8 mouse cellular contexts compared by ENCODE assay signal in the genomic region with DNA sequence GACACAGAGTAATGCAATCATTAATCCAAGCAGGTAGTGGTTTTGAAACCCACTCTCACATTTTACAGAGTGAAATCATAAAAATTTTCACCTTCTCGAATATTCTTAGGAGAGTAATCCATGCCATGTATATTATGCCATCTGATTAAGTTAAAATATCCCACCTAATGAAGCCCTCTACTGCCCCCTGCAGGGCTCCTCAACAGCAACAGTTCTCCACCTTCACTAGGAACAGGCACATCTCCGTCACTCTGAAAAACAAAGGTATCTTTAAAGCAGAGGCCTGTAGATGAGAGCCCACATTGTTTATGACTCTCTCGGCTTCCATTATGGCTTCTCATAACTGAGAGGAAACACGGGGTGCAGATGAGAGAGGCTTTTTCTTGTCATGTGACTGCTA.
DNase-seq lines count a peak whose midpoint lies in the region; ATAC-seq and TF ChIP-seq lines count a peak whose summit lies in the region.

No protein-coding gene starts in this region.

- H3K27me3 ChIP-seq in midbrain, embryonic 14.5 days (ENCODE audit: control insufficient read depth, insufficient read depth, low read length): no peaks in the 10 kb centered on the region

- intact Hi-C loops in left cerebral cortex, adult 2 months (cut with DNase I): no loop called here
- intact Hi-C loops in gastrocnemius, postnatal 14 days (cut with DNase I; ENCODE audit: low total_unique reads): no loop called here

- no peak overlapping the region for H3K27ac ChIP-seq in left cerebral cortex, adult 2 months
- H3K27ac ChIP-seq in midbrain, embryonic 14.5 days (replicated peaks; ENCODE audit: low read depth, low read length): no peak overlapping the region

- no peaks in the 10 kb centered on the region for H3K4me1 ChIP-seq in midbrain, embryonic 14.5 days (ENCODE audit: control insufficient read depth, insufficient read depth, low read length)

- TF ChIP-seq CTCF in left cerebral cortex, adult 2 months (IDR thresholded peaks at IDR 0.05): peak; percentile 68

- no peak overlapping the region for H3K4me2 ChIP-seq in midbrain, embryonic 14.5 days (ENCODE audit: low read length)

- no peak overlapping the region for H3K9ac ChIP-seq in midbrain, embryonic 14.5 days (replicated peaks; ENCODE audit: low read length)

- WGBS in midbrain, embryonic 14.5 days: 64% methylated on average over 4 of the region's 4 CpGs

- no peak for ATAC-seq in midbrain, embryonic 14.5 days (ENCODE audit: low FRiP score, low TSS enrichment)
- ATAC-seq in monocyte, adult 5-6 weeks (replicated peaks; ENCODE audit: insufficient number of reproducible peaks, low FRiP score, low TSS enrichment, poor library complexity, severe bottlenecking): no peak; the same call in 1 of the 2 replicates

- no peaks in the 10 kb centered on the region for H3K9me3 ChIP-seq in midbrain, embryonic 14.5 days (ENCODE audit: control insufficient read depth, low read length)

- H3K4me3 ChIP-seq in left cerebral cortex, adult 2 months: no peak overlapping the region
- H3K4me3 ChIP-seq in midbrain, embryonic 14.5 days (replicated peaks; ENCODE audit: low read depth, low read length): no peak overlapping the region

- no peaks in the 10 kb centered on the region for H3K36me3 ChIP-seq in midbrain, embryonic 14.5 days (ENCODE audit: control insufficient read depth, insufficient read depth, low read length)

- peak; percentile 17 to 27 for DNase-seq in left cerebral cortex, adult 2 months (ENCODE audit: extremely low spot score in 1 of 2, low spot score in 2 of 2)
- no peak for DNase-seq in left cerebral cortex, adult 8-10 months (ENCODE audit: low spot score in 2 of 2)
- peak; percentile 5 for DNase-seq in MEL-GATA-1-ER (ENCODE audit: extremely low read depth, low read depth)
- peak; percentile 4 for DNase-seq in c-Kit-positive CD71-positive TER-119-negative erythroid progenitor cells, embryonic 14.5 days (ENCODE audit: low read depth)
- DNase-seq in gastrocnemius, postnatal 14 days: peak; percentile 18
- peak; percentile 39 to 61 for DNase-seq in layer of hippocampus, postnatal 10 days (ENCODE audit: low spot score in 2 of 2)
- DNase-seq in midbrain, embryonic 14.5 days: peak; percentile 68

Comparison
In these comparisons a context has a peak if more than half of its experiments do, and no peak if none do; other contexts are left out.
1. DNase-seq: peak in left cerebral cortex, adult 2 months (2 of 2), MEL-GATA-1-ER (single experiment), c-Kit-positive CD71-positive TER-119-negative erythroid progenitor cells, embryonic 14.5 days (single experiment), gastrocnemius, postnatal 14 days (single experiment), layer of hippocampus, postnatal 10 days (2 of 2) and midbrain, embryonic 14.5 days (single experiment); none in left cerebral cortex, adult 8-10 months (0 of 2).